Mouse (Mus musculus): ENCODE results near the gene Slc4a4. TPM values are rescaled to one million over a fixed set of nuclear protein-coding genes. Genes with fewer than 3 reads are reported as not detected.

The Slc4a4 gene
- total and polyA plus RNA-seq, 2 experiments from 2014 or later: 4.4 to 10.6 TPM

- Histone ChIP-seq H3K4me3 (ENCODE audit: low read depth, low read length) (no peak overlapping the region), H3K4me1 (ENCODE audit: control insufficient read depth, insufficient read depth) (peaks cover 27% of the 10 kb centered on the region), H3K36me3 (replicated peaks; ENCODE audit: control insufficient read depth, insufficient read depth, low read length) (no peaks in the 10 kb centered on the region), H3K9me3 (replicated peaks; ENCODE audit: control insufficient read depth, low read length) (no peaks in the 10 kb centered on the region), H3K27me3 (ENCODE audit: control insufficient read depth, insufficient read depth, low read length) (no peaks in the 10 kb centered on the region), H3K9ac (replicated peaks; ENCODE audit: low read depth, low read length) (no peak overlapping the region), H3K27ac (ENCODE audit: low read depth) (peak overlapping the region; percentile 76), H3K4me2 (ENCODE audit: low read depth, low read length) (no peak overlapping the region)
- DNase-seq (ENCODE audit: low spot score) (no peak), ATAC-seq (ENCODE audit: insufficient read depth, low read depth) (no peak)
- 77% methylated on average over 4 of the region's 4 CpGs for WGBS
- TF ChIP-seq CTCF (IDR thresholded peaks at IDR 0.05; ENCODE audit: low read depth): no peak
- no peak for TF ChIP-seq EP300 (IDR thresholded peaks at IDR 0.05; ENCODE audit: low read depth)
Observed at GRCm38 (mm10) chr5:88980740-88981139, 94.1 kb downstream of the Slc4a4 start.

- no peak overlapping the region; the same call in 1 of the 2 replicates for H3K9ac ChIP-seq (replicated peaks; ENCODE audit: low read depth, low read length)
- H3K27ac ChIP-seq (ENCODE audit: low read depth): peak overlapping the region; percentile 76
- 7% methylated on average over 8 of the region's 8 CpGs for WGBS
- H3K9me3 ChIP-seq (replicated peaks; ENCODE audit: control insufficient read depth, low read length): no peaks in the 10 kb centered on the region
- H3K4me2 ChIP-seq (ENCODE audit: low read depth, low read length): peak overlapping the region; percentile 39
- H3K4me1 ChIP-seq (ENCODE audit: control insufficient read depth, insufficient read depth): peaks cover 23% of the 10 kb centered on the region
- no peak for TF ChIP-seq EP300 (IDR thresholded peaks at IDR 0.05; ENCODE audit: low read depth)
- ATAC-seq (ENCODE audit: insufficient read depth, low read depth): peak; percentile 90
- H3K27me3 ChIP-seq (ENCODE audit: control insufficient read depth, insufficient read depth, low read length): no peaks in the 10 kb centered on the region
- peak; percentile 84 for DNase-seq (ENCODE audit: low spot score)
- no peaks in the 10 kb centered on the region for H3K36me3 ChIP-seq (replicated peaks; ENCODE audit: control insufficient read depth, insufficient read depth, low read length)
- H3K4me3 ChIP-seq (ENCODE audit: low read depth, low read length): peak overlapping the region; percentile 5; the same call in 1 of the 2 replicates
Observed at GRCm38 (mm10) chr5:88981243-88982014, 94.8 kb downstream of the Slc4a4 start.

- 54% methylated on average over 3 of the region's 3 CpGs for WGBS
- H3K4me3 ChIP-seq (ENCODE audit: low read depth, low read length): peak overlapping the region; percentile 5; the same call in 1 of the 2 replicates
- peaks cover 21% of the 10 kb centered on the region for H3K4me1 ChIP-seq (ENCODE audit: control insufficient read depth, insufficient read depth)
- no peak overlapping the region; the same call in 1 of the 2 replicates for H3K9ac ChIP-seq (replicated peaks; ENCODE audit: low read depth, low read length)
- peak overlapping the region; percentile 76 for H3K27ac ChIP-seq (ENCODE audit: low read depth)
- no peaks in the 10 kb centered on the region for H3K36me3 ChIP-seq (replicated peaks; ENCODE audit: control insufficient read depth, insufficient read depth, low read length)
- TF ChIP-seq EP300 (IDR thresholded peaks at IDR 0.05; ENCODE audit: low read depth): no peak
- TF ChIP-seq CTCF (IDR thresholded peaks at IDR 0.05; ENCODE audit: low read depth): no peak
- no peak for ATAC-seq (ENCODE audit: insufficient read depth, low read depth)
- H3K27me3 ChIP-seq (ENCODE audit: control insufficient read depth, insufficient read depth, low read length): no peaks in the 10 kb centered on the region
- H3K4me2 ChIP-seq (ENCODE audit: low read depth, low read length): peak overlapping the region; percentile 39
- no peaks in the 10 kb centered on the region for H3K9me3 ChIP-seq (replicated peaks; ENCODE audit: control insufficient read depth, low read length)
- no peak for DNase-seq (ENCODE audit: low spot score)
Observed at GRCm38 (mm10) chr5:88982040-88982736, 95.6 kb downstream of the Slc4a4 start.

DNA sequence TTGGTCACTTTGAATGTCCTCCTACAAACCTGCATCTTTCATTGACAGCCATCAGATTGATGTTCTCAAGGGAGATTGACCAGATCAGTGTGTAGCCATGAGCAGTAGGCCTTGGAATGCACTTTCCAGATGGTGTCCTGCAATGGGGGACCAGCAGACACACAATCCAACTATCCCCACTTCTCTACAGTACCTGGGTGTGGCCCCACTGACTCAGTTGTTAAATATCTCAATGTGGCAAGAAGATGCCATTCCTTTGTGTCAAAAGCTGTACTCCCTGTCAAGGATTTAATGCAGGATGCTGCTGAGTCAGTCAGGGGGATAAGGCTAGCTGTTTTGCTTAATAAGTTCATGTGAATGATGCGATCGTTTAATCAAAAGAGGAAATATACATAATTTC, 96.6 kb downstream of the Slc4a4 start:
- Histone ChIP-seq H3K9me3 (replicated peaks; ENCODE audit: control insufficient read depth, low read length) (no peaks in the 10 kb centered on the region), H3K4me3 (ENCODE audit: low read depth, low read length) (no peak overlapping the region), H3K27me3 (ENCODE audit: control insufficient read depth, insufficient read depth, low read length) (no peaks in the 10 kb centered on the region), H3K4me1 (ENCODE audit: control insufficient read depth, insufficient read depth) (peaks cover 21% of the 10 kb centered on the region), H3K9ac (replicated peaks; ENCODE audit: low read depth, low read length) (no peak overlapping the region), H3K27ac (ENCODE audit: low read depth) (no peak overlapping the region), H3K4me2 (ENCODE audit: low read depth, low read length) (no peak overlapping the region), H3K36me3 (replicated peaks; ENCODE audit: control insufficient read depth, insufficient read depth, low read length) (no peaks in the 10 kb centered on the region)
- no peak for ATAC-seq (ENCODE audit: insufficient read depth, low read depth)
- 91% methylated on average over 2 of the region's 2 CpGs for WGBS
- no peak for DNase-seq (ENCODE audit: low spot score)
- TF ChIP-seq CTCF (IDR thresholded peaks at IDR 0.05; ENCODE audit: low read depth): no peak
- TF ChIP-seq EP300 (IDR thresholded peaks at IDR 0.05; ENCODE audit: low read depth): no peak

DNA sequence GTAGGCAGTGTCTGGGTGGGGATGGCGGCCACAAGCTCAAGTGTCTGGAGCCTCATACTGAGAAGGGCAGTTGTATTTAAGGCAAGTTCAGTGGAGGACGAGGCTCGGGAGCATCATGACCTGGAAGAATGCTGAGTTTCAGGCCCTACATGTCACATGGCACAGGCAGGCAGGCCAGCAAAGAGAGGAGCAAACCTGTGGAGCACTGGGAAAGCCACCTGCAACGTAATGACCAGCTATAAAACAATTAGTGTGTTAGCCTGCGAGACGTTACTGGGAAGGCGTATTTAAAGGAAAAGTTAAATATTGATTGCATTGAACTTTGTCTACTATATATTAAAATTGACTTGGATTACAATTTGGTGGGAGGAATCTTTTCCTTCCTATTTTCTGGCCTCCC, 97.0 kb downstream of the Slc4a4 start:
- ATAC-seq (ENCODE audit: insufficient read depth, low read depth) (no peak), DNase-seq (ENCODE audit: low spot score) (no peak)
- H3K27ac ChIP-seq (ENCODE audit: low read depth): no peak overlapping the region
- H3K9me3 ChIP-seq (replicated peaks; ENCODE audit: control insufficient read depth, low read length): no peaks in the 10 kb centered on the region
- no peak overlapping the region for H3K4me2 ChIP-seq (ENCODE audit: low read depth, low read length)
- H3K36me3 ChIP-seq (replicated peaks; ENCODE audit: control insufficient read depth, insufficient read depth, low read length): no peaks in the 10 kb centered on the region
- no peak overlapping the region for H3K4me3 ChIP-seq (ENCODE audit: low read depth, low read length)
- peaks cover 21% of the 10 kb centered on the region for H3K4me1 ChIP-seq (ENCODE audit: control insufficient read depth, insufficient read depth)
- no peak for TF ChIP-seq CTCF (IDR thresholded peaks at IDR 0.05; ENCODE audit: low read depth)
- no peak for TF ChIP-seq EP300 (IDR thresholded peaks at IDR 0.05; ENCODE audit: low read depth)
- no peak overlapping the region for H3K9ac ChIP-seq (replicated peaks; ENCODE audit: low read depth, low read length)
- H3K27me3 ChIP-seq (ENCODE audit: control insufficient read depth, insufficient read depth, low read length): no peaks in the 10 kb centered on the region
- 86% methylated on average over 7 of the region's 7 CpGs for WGBS
